Mouse (Mus musculus): ENCODE data around the gene Ucp2. TPM values are rescaled to one million over a fixed set of nuclear protein-coding genes. Genes with fewer than 3 reads are reported as not detected.

Ucp2 gene
- polyA plus RNA-seq (2016; fragmentation: Nextera tagmentation; extraction: Ambion mirVana), result 110 and 111 TPM in 2 replicates

DNA sequence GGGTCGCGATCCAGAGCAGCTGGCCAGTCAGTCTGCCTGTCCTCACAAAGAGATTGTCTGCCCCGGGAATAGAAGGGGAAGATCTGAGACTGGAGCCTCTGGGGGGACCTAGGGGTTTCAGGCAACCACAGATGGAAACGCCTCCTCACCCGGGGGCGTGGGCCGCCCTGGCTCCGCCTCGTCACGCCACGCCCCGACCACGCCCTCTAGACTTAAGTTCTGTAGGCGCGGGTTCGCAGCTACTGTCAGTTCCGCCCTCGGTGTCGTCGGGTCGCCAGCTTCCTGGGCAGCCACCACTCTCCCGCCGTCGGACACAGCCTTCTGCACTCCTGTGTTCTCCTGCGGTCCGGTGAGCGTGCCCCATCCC is at the start of gene Ucp2:
Ucp2 (plus strand) TSS at position 221 of the 367 bp plus-strand sequence.
- 1% methylated on average over 27 of the region's 27 CpGs for WGBS
- peaks cover 36% of the 10 kb centered on the region for H3K4me1 ChIP-seq
- no peaks in the 10 kb centered on the region for H3K9me3 ChIP-seq
- peaks cover 10% of the 10 kb centered on the region; the same call in 1 of the 2 replicates for H3K27me3 ChIP-seq (replicated peaks)
- H3K9ac ChIP-seq, result peak within 1 kb of the TSS; percentile 49
- H3K4me2 ChIP-seq (replicated peaks), result peak within 1 kb of the TSS; percentile 86
- H3K4me3 ChIP-seq, result peak within 1 kb of the TSS; percentile 44
- peaks cover under 1% of the 10 kb centered on the region; the same call in 1 of the 2 replicates for H3K36me3 ChIP-seq
- peak; percentile 51 for ATAC-seq (ENCODE audit: low FRiP score, low read depth)
- H3K27ac ChIP-seq, result no peak within 1 kb of the TSS

DNA sequence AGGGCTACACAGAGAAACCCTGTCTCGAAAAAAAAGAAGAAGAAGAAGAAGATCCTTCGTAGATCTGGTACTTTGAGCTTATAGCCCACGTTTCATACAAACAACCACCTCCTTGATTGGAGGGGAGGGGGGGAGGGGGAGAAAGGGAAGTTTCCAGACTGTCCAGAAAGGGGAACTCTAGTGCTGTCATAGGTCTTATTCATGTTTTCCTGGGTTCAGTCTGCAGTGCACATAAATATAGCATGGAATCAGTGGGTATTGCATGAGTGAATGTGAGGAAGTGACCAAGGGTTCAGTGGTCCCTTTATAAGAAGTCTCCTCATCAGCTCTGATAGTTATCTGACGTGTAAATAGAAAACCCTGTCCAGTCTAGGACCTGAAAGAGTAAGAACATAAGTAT is 49.4 kb upstream of the Ucp2 start:
- H3K4me2 ChIP-seq (replicated peaks), result no peak overlapping the region
- ATAC-seq (ENCODE audit: low FRiP score, low read depth), result no peak
- no peak overlapping the region for H3K4me3 ChIP-seq
- H3K27ac ChIP-seq, result no peak overlapping the region
- H3K36me3 ChIP-seq, result peaks cover 70% of the 10 kb centered on the region
- no peak overlapping the region for H3K9ac ChIP-seq
- H3K9me3 ChIP-seq, result no peaks in the 10 kb centered on the region
- WGBS, result 90% methylated on average over 4 of the region's 4 CpGs
- no peaks in the 10 kb centered on the region for H3K27me3 ChIP-seq (replicated peaks)
- H3K4me1 ChIP-seq, result no peaks in the 10 kb centered on the region

- no peaks in the 10 kb centered on the region for H3K9me3 ChIP-seq
- H3K36me3 ChIP-seq, result peaks cover 76% of the 10 kb centered on the region
- H3K27ac ChIP-seq, result no peak overlapping the region
- no peak overlapping the region for H3K4me3 ChIP-seq
- no peak for ATAC-seq (ENCODE audit: low FRiP score, low read depth)
- no peak overlapping the region for H3K4me2 ChIP-seq (replicated peaks)
- WGBS, result 97% methylated on average over 5 of the region's 5 CpGs
- no peak overlapping the region for H3K9ac ChIP-seq
- no peaks in the 10 kb centered on the region for H3K4me1 ChIP-seq
- H3K27me3 ChIP-seq (replicated peaks), result no peaks in the 10 kb centered on the region
Measured at GRCm38 (mm10) chr7:100446271-100446670, 46.9 kb upstream of the Ucp2 start.

GRCm38 (mm10) chr7:100448530-100448929 is 44.6 kb upstream of the Ucp2 start:
- Histone ChIP-seq H3K9ac (no peak overlapping the region), H3K27ac (no peak overlapping the region), H3K36me3 (peaks cover 78% of the 10 kb centered on the region), H3K9me3 (no peaks in the 10 kb centered on the region), H3K4me3 (no peak overlapping the region), H3K4me2 (replicated peaks) (no peak overlapping the region), H3K27me3 (replicated peaks) (no peaks in the 10 kb centered on the region), H3K4me1 (no peaks in the 10 kb centered on the region)
- 93% methylated on average over 12 of the region's 12 CpGs for WGBS
- ATAC-seq (ENCODE audit: low FRiP score, low read depth), result no peak

DNA sequence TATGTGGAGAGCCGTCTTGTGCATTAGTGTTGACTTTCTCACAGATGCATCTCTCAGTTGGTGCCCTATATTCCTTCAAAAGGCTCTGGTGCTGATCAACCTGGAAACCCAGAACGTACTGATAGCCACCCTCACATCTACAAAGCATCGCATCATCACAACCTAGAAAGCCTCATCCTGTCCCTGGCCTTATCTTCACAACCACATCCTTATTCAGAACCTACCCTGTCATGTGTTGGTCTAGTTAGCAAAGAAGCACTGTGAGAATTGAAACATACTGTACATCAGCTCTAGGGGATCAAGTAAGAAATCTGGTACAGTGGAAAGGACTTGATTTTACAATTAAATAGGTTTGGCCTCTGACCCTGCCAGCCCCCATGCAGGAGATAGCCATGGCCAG is 44.2 kb upstream of the Ucp2 start:
- no peak overlapping the region for H3K9ac ChIP-seq
- no peak overlapping the region for H3K27ac ChIP-seq
- no peak overlapping the region for H3K4me2 ChIP-seq (replicated peaks)
- no peak overlapping the region for H3K4me3 ChIP-seq
- H3K4me1 ChIP-seq, result no peaks in the 10 kb centered on the region
- WGBS, result 98% methylated on average over 3 of the region's 3 CpGs
- no peak for ATAC-seq (ENCODE audit: low FRiP score, low read depth)
- H3K9me3 ChIP-seq, result no peaks in the 10 kb centered on the region
- H3K36me3 ChIP-seq, result peaks cover 78% of the 10 kb centered on the region
- no peaks in the 10 kb centered on the region for H3K27me3 ChIP-seq (replicated peaks)

DNA sequence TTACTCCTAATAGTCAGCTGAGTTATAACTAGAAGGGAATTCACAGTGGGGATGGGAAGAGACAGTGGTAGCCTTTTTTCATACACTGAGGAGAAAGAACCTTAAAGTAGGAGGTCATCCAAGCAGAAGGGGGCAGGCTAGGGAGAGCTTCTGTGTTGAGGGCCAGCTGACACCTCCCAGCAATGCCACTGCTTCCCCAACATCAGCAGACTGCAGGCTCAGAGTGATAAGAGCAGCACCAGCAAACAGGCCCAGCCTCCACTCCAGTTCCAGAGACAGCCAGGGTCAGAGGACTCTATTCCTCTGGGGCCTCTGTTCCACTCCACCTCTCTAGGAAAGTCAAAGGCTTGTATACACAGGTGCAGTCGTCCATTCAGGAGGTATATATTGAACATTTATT is 35.0 kb upstream of the Ucp2 start:
- Histone ChIP-seq H3K4me3 (no peak overlapping the region), H3K4me2 (replicated peaks) (no peak overlapping the region), H3K4me1 (no peaks in the 10 kb centered on the region), H3K9me3 (no peaks in the 10 kb centered on the region), H3K36me3 (peaks cover 82% of the 10 kb centered on the region), H3K27me3 (replicated peaks) (no peaks in the 10 kb centered on the region), H3K9ac (no peak overlapping the region), H3K27ac (no peak overlapping the region)
- WGBS, result 76% methylated on average over 1 of the region's 1 CpGs
- ATAC-seq (ENCODE audit: low FRiP score, low read depth), result no peak

GRCm38 (mm10) chr7:100459862-100460261 is 33.3 kb upstream of the Ucp2 start:
- no peak for ATAC-seq (ENCODE audit: low FRiP score, low read depth)
- Histone ChIP-seq H3K4me3 (no peak overlapping the region), H3K27ac (no peak overlapping the region), H3K4me1 (no peaks in the 10 kb centered on the region), H3K9ac (no peak overlapping the region), H3K36me3 (peaks cover 75% of the 10 kb centered on the region), H3K9me3 (no peaks in the 10 kb centered on the region), H3K4me2 (replicated peaks) (no peak overlapping the region), H3K27me3 (replicated peaks) (no peaks in the 10 kb centered on the region)
- 93% methylated on average over 3 of the region's 3 CpGs for WGBS

GRCm38 (mm10) chr7:100461621-100462151 is 31.5 kb upstream of the Ucp2 start:
- no peak overlapping the region for H3K4me3 ChIP-seq
- no peaks in the 10 kb centered on the region for H3K27me3 ChIP-seq (replicated peaks)
- no peaks in the 10 kb centered on the region for H3K4me1 ChIP-seq
- no peak for ATAC-seq (ENCODE audit: low FRiP score, low read depth)
- H3K27ac ChIP-seq, result no peak overlapping the region
- H3K9ac ChIP-seq, result no peak overlapping the region
- H3K36me3 ChIP-seq, result peaks cover 74% of the 10 kb centered on the region
- H3K9me3 ChIP-seq, result no peaks in the 10 kb centered on the region
- no peak overlapping the region for H3K4me2 ChIP-seq (replicated peaks)
- 87% methylated on average over 6 of the region's 6 CpGs for WGBS

DNA sequence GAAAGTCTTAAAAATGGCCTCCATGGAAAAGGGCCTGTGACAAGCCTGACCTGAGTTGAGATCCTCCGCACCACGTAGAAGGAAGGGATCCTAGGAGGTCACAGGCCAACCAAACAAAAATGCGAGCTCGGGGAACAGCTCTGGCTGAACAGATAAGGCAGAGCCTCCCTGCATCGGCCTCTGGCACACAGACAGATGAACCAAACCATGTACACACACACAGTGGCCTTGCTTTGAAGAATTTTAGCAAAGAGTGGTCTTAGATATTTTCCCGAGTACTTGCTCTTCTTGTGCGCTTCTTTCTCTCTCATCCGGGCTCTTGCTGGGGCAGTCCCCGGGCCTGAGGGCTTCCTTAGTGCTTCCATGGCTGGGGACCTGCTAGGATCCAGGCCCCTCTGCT is 29.9 kb upstream of the Ucp2 start:
- Histone ChIP-seq H3K9me3 (no peaks in the 10 kb centered on the region), H3K36me3 (peaks cover 64% of the 10 kb centered on the region), H3K4me1 (no peaks in the 10 kb centered on the region), H3K27me3 (replicated peaks) (no peaks in the 10 kb centered on the region), H3K4me3 (no peak overlapping the region), H3K27ac (no peak overlapping the region), H3K4me2 (replicated peaks) (no peak overlapping the region), H3K9ac (no peak overlapping the region)
- no peak for ATAC-seq (ENCODE audit: low FRiP score, low read depth)
- WGBS, result 87% methylated on average over 9 of the region's 9 CpGs

- Histone ChIP-seq H3K36me3 (peaks cover 67% of the 10 kb centered on the region), H3K4me3 (no peak overlapping the region)
- ATAC-seq (ENCODE audit: low FRiP score, low read depth), result no peak
Measured at GRCm38 (mm10) chr7:100463757-100464156, 29.4 kb upstream of the Ucp2 start.

GRCm38 (mm10) chr7:100464248-100464647 is 28.9 kb upstream of the Ucp2 start:
- Histone ChIP-seq H3K9me3 (no peaks in the 10 kb centered on the region), H3K36me3 (peaks cover 68% of the 10 kb centered on the region), H3K4me1 (no peaks in the 10 kb centered on the region), H3K27ac (no peak overlapping the region), H3K4me3 (no peak overlapping the region), H3K4me2 (replicated peaks) (no peak overlapping the region), H3K27me3 (replicated peaks) (no peaks in the 10 kb centered on the region), H3K9ac (no peak overlapping the region)
- WGBS, result 96% methylated on average over 7 of the region's 7 CpGs
- no peak for ATAC-seq (ENCODE audit: low FRiP score, low read depth)

More at GRCm38 (mm10) chr7:100463757-100464156, 29.4 kb upstream of the Ucp2 start:
- no peak overlapping the region for H3K9ac ChIP-seq
- no peaks in the 10 kb centered on the region for H3K27me3 ChIP-seq (replicated peaks)
- H3K4me1 ChIP-seq, result no peaks in the 10 kb centered on the region
- 92% methylated on average over 10 of the region's 10 CpGs for WGBS
- no peak overlapping the region for H3K4me2 ChIP-seq (replicated peaks)
- H3K27ac ChIP-seq, result no peak overlapping the region
- H3K9me3 ChIP-seq, result no peaks in the 10 kb centered on the region

DNA sequence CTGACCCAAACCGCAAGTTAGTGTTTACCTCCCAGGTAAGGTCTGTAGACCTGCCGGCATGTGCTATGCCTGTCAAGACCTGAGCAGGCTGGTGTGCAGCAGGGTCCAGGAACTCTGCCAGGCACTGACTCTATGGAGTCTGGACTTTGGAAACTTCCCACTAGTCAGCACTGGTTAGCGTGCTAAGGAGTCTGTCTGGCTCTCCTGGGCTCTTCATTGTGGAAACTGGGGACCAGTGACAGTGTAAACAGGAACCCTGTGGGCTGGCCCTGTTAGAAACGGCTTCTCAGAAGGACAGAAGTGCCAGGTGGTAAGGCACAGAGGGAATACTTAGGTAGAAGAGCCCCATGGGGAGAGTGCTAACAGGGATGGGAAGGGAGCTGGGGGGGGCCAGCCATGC is 27.9 kb upstream of the Ucp2 start:
- H3K27ac ChIP-seq, result no peak overlapping the region
- no peak for ATAC-seq (ENCODE audit: low FRiP score, low read depth)

DNA sequence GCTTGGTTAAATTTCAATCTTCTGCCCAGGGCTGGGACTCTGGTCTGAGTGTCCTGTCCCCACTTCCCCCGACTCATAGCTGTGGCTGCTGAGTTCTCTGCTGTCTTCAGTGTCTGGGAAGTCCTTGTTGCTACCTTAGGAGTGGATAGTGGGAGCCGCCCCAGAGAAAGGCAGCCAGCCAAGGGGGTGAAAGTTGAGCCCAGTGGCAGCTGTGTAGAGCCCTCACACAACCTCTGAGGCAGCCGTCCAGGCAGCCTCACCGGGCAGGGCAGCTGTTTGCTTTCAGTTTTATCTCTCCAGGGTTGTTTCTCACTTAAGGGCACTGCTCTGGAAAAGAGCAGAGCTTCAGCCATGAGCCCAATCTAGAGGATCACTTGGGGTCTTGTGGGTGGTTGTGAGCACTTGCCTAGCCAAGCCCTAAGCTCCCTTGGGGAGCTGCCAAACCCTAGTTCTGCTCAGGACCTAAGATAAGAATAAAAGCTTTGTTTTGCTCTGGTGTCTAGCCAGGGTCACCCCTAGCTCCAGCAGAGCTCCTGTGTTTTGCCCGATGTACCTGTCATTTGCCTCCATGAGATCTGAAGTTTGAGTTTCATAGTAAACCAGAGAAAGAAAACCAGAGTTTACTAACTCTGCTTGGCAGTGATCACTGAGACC is 27.4 kb upstream of the Ucp2 start:
- Histone ChIP-seq H3K9ac (no peak overlapping the region), H3K9me3 (no peaks in the 10 kb centered on the region), H3K4me2 (replicated peaks) (no peak overlapping the region), H3K4me1 (no peaks in the 10 kb centered on the region), H3K36me3 (peaks cover 62% of the 10 kb centered on the region), H3K27ac (no peak overlapping the region), H3K4me3 (no peak overlapping the region), H3K27me3 (replicated peaks) (no peaks in the 10 kb centered on the region)
- no peak for ATAC-seq (ENCODE audit: low FRiP score, low read depth)
- WGBS, result 87% methylated on average over 5 of the region's 5 CpGs

More for the DNA sequence above, 27.9 kb upstream of the Ucp2 start:
- peaks cover 65% of the 10 kb centered on the region for H3K36me3 ChIP-seq
- H3K4me2 ChIP-seq (replicated peaks), result no peak overlapping the region
- H3K4me3 ChIP-seq, result no peak overlapping the region
- WGBS, result 86% methylated on average over 4 of the region's 4 CpGs
- no peaks in the 10 kb centered on the region for H3K27me3 ChIP-seq (replicated peaks)
- no peaks in the 10 kb centered on the region for H3K4me1 ChIP-seq
- H3K9me3 ChIP-seq, result no peaks in the 10 kb centered on the region
- H3K9ac ChIP-seq, result no peak overlapping the region

Data from neural tube, embryonic 12.5 days (tissue).